Mouse (Mus musculus): ENCODE measurements at regions not wholly inside any gene's neighbourhood (a gene's known extent, or its start where the extent isn't known, plus 50 kb on each side); places are given as distances from the start of the nearest gene placed in this dataset.

DNA sequence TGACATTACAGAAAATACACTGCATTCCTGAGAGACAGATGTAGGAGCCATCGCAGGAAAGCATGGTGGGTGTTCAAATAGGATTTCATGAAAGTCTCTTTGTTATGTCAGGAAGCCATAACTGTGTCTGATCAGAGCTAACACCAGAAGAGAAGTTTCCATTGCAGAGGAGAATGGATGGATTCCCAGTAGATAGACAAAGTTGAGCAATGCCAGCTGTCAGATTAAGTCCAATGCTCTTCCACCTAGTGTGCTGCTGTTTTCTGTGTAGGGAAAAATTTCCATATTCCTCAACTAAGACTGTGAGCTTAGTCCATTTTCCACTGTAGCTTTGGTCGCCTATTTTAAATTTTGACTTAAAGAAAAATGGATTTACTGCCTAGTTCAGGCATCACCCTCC lies 262.0 kb upstream of the Camk1g start:
- TF ChIP-seq CTCF (IDR thresholded peaks at IDR 0.05; ENCODE audit: control insufficient read depth, insufficient read depth, low read length) = no peak
- TF ChIP-seq POLR2A (IDR thresholded peaks at IDR 0.05; ENCODE audit: borderline replicate concordance, control insufficient read depth, low read depth, low read length) = no peak
- WGBS = 70% methylated on average over 2 of the region's 2 CpGs
- no peaks in the 10 kb centered on the region for H3K4me1 ChIP-seq (ENCODE audit: control insufficient read depth, insufficient read depth, low read length)

GRCm38 (mm10) chr1:193629887-193630286 lies 259.8 kb upstream of the Camk1g start:
- TF ChIP-seq POLR2A (IDR thresholded peaks at IDR 0.05; ENCODE audit: borderline replicate concordance, control insufficient read depth, low read depth, low read length) = no peak
- no peak for TF ChIP-seq CTCF (IDR thresholded peaks at IDR 0.05; ENCODE audit: control insufficient read depth, insufficient read depth, low read length)
- no peak overlapping the region for H3K4me3 ChIP-seq (replicated peaks; ENCODE audit: control insufficient read depth, low read depth, low read length)
- H3K4me1 ChIP-seq (ENCODE audit: control insufficient read depth, insufficient read depth, low read length) = no peaks in the 10 kb centered on the region
- 46% methylated on average over 2 of the region's 2 CpGs for WGBS
- no peak overlapping the region for H3K27ac ChIP-seq (ENCODE audit: control insufficient read depth, insufficient read depth, low read depth, low read length, poor library complexity)

More for the DNA sequence above, 262.0 kb upstream of the Camk1g start:
- no peak overlapping the region for H3K27ac ChIP-seq (ENCODE audit: control insufficient read depth, insufficient read depth, low read depth, low read length, poor library complexity)
- H3K4me3 ChIP-seq (replicated peaks; ENCODE audit: control insufficient read depth, low read depth, low read length) = no peak overlapping the region

GRCm38 (mm10) chr1:193626924-193627849 lies 257.1 kb upstream of the Camk1g start:
- H3K4me1 ChIP-seq (ENCODE audit: control insufficient read depth, insufficient read depth, low read length) = no peaks in the 10 kb centered on the region
- no peak overlapping the region for H3K4me3 ChIP-seq (replicated peaks; ENCODE audit: control insufficient read depth, low read depth, low read length)
- 77% methylated on average over 16 of the region's 16 CpGs for WGBS
- no peak for TF ChIP-seq CTCF (IDR thresholded peaks at IDR 0.05; ENCODE audit: control insufficient read depth, insufficient read depth, low read length)
- no peak for TF ChIP-seq POLR2A (IDR thresholded peaks at IDR 0.05; ENCODE audit: borderline replicate concordance, control insufficient read depth, low read depth, low read length)
- no peak overlapping the region for H3K27ac ChIP-seq (ENCODE audit: control insufficient read depth, insufficient read depth, low read depth, low read length, poor library complexity)

- no peak overlapping the region for H3K4me3 ChIP-seq (replicated peaks; ENCODE audit: control insufficient read depth, low read depth, low read length)
- TF ChIP-seq POLR2A (IDR thresholded peaks at IDR 0.05; ENCODE audit: borderline replicate concordance, control insufficient read depth, low read depth, low read length) (no peak), CTCF (IDR thresholded peaks at IDR 0.05; ENCODE audit: control insufficient read depth, insufficient read depth, low read length) (no peak)
- WGBS = 46% methylated on average over 9 of the region's 9 CpGs
- no peaks in the 10 kb centered on the region for H3K4me1 ChIP-seq (ENCODE audit: control insufficient read depth, insufficient read depth, low read length)
- H3K27ac ChIP-seq (ENCODE audit: control insufficient read depth, insufficient read depth, low read depth, low read length, poor library complexity) = no peak overlapping the region
Observed at GRCm38 (mm10) chr1:193625101-193625956, 255.2 kb upstream of the Camk1g start.

DNA sequence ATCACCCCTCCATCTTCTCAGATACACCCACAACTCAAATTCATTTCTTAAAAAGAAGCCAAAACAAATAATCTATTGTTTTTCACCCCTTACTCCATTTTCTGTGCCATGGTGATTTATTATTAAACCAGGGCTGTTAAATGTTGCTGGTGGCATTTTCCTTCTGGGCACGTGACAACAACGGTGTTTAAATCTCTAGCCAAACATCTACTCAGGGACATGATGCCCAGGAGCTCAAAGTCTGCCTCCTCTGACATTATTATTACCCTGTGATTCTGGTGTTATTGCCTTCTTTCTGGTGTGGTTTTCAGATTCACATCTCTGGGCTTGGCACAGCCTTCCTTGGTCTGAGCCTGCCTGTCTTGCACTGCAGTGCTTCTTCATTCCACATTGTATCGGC lies 253.5 kb upstream of the Camk1g start:
- no peak overlapping the region for H3K4me3 ChIP-seq (replicated peaks; ENCODE audit: control insufficient read depth, low read depth, low read length)
- 83% methylated on average over 3 of the region's 3 CpGs for WGBS
- H3K27ac ChIP-seq (ENCODE audit: control insufficient read depth, insufficient read depth, low read depth, low read length, poor library complexity) = no peak overlapping the region
- H3K4me1 ChIP-seq (ENCODE audit: control insufficient read depth, insufficient read depth, low read length) = no peaks in the 10 kb centered on the region
- TF ChIP-seq CTCF (IDR thresholded peaks at IDR 0.05; ENCODE audit: control insufficient read depth, insufficient read depth, low read length) (no peak), POLR2A (IDR thresholded peaks at IDR 0.05; ENCODE audit: borderline replicate concordance, control insufficient read depth, low read depth, low read length) (no peak)

DNA sequence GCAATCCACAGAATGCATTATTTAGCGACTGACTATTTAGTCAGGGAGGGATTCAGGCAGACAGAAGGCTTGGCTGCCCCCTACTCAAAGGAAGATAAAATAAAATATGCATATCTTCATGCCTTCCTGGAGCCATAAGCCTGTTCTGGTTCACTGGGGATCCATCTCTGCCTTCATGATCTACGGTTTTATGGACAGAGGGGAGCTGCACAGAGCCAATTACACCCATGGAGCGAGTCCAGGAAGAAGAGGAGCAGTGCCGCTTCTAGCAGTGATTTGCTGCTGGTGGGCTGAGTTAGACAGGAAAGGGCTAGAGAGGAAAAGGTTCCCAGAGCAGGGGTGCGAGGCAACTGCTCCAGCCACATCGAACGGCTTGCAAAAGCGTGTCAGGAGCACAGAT lies 248.2 kb upstream of the Camk1g start:
- 72% methylated on average over 8 of the region's 8 CpGs for WGBS
- Histone ChIP-seq H3K4me1 (ENCODE audit: control insufficient read depth, insufficient read depth, low read length) (no peaks in the 10 kb centered on the region), H3K27ac (ENCODE audit: control insufficient read depth, insufficient read depth, low read depth, low read length, poor library complexity) (no peak overlapping the region), H3K4me3 (replicated peaks; ENCODE audit: control insufficient read depth, low read depth, low read length) (no peak overlapping the region)
- no peak for TF ChIP-seq POLR2A (IDR thresholded peaks at IDR 0.05; ENCODE audit: borderline replicate concordance, control insufficient read depth, low read depth, low read length)

GRCm38 (mm10) chr1:193610471-193610870 lies 240.4 kb upstream of the Camk1g start:
- WGBS = 81% methylated on average over 4 of the region's 4 CpGs
- H3K4me1 ChIP-seq (ENCODE audit: control insufficient read depth, insufficient read depth, low read length) = no peaks in the 10 kb centered on the region
- H3K27ac ChIP-seq (ENCODE audit: control insufficient read depth, insufficient read depth, low read depth, low read length, poor library complexity) = no peak overlapping the region
- H3K4me3 ChIP-seq (replicated peaks; ENCODE audit: control insufficient read depth, low read depth, low read length) = no peak overlapping the region
- TF ChIP-seq CTCF (IDR thresholded peaks at IDR 0.05; ENCODE audit: control insufficient read depth, insufficient read depth, low read length) = no peak
- no peak for TF ChIP-seq POLR2A (IDR thresholded peaks at IDR 0.05; ENCODE audit: borderline replicate concordance, control insufficient read depth, low read depth, low read length)

DNA sequence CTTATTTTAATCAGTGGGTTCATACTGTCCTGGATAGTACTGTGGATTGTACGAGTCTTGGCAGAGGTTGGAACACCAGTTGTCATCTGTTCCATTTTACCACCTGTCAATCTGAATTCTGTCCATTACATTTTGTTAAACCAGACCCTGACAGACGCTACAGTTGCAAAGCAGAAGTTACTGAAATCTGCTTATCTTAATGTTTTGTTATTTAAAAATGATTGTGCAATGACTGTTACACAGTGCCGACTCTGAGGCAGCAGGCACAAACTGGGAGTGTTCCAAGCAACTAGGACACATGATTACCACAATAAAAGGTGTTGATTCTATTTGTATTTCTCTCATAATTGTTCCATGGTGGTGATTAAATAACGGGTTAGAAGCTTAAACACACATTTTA lies 229.8 kb upstream of the Camk1g start:
- Histone ChIP-seq H3K4me3 (replicated peaks; ENCODE audit: control insufficient read depth, low read depth, low read length) (no peak overlapping the region), H3K4me1 (ENCODE audit: control insufficient read depth, insufficient read depth, low read length) (no peaks in the 10 kb centered on the region), H3K27ac (ENCODE audit: control insufficient read depth, insufficient read depth, low read depth, low read length, poor library complexity) (no peak overlapping the region)
- TF ChIP-seq POLR2A (IDR thresholded peaks at IDR 0.05; ENCODE audit: borderline replicate concordance, control insufficient read depth, low read depth, low read length) (no peak), CTCF (IDR thresholded peaks at IDR 0.05; ENCODE audit: control insufficient read depth, insufficient read depth, low read length) (no peak)
- WGBS = 18% methylated on average over 4 of the region's 4 CpGs
